Mouse (Mus musculus): ENCODE measurements around the gene Macf1.
"Not testable (repeated sequence)": the region's sequence is repeated elsewhere in the genome, so short reads cannot be mapped to it uniquely, and the experiment has no call there.

Gene Macf1

GRCm38 (mm10) chr4:123667260-123667867, 16.8 kb downstream of the Macf1 start:
- peak; percentile 90 for DNase-seq

GRCm38 (mm10) chr4:123666517-123666916, 17.6 kb downstream of the Macf1 start:
- DNase-seq, result no peak

GRCm38 (mm10) chr4:123665681-123666278, 18.4 kb downstream of the Macf1 start:
- DNase-seq, result no peak

GRCm38 (mm10) chr4:123664951-123665661, 19.1 kb downstream of the Macf1 start:
- DNase-seq, result no peak

- DNase-seq, result peak; percentile 50
These were observed 19.9 kb downstream of the Macf1 start for GRCm38 (mm10) chr4:123664021-123664950.

GRCm38 (mm10) chr4:123663688-123663965, 20.5 kb downstream of the Macf1 start:
- DNase-seq, result no peak

- DNase-seq, result peak; percentile 27
These were observed 21.1 kb downstream of the Macf1 start for GRCm38 (mm10) chr4:123662914-123663687.

- DNase-seq, result no peak
These were observed 26.0 kb downstream of the Macf1 start for GRCm38 (mm10) chr4:123658175-123658574.

GRCm38 (mm10) chr4:123655245-123655644, 28.9 kb downstream of the Macf1 start:
- DNase-seq, result no peak

- no peak for DNase-seq
These were observed 29.6 kb downstream of the Macf1 start for GRCm38 (mm10) chr4:123654566-123654965.

GRCm38 (mm10) chr4:123653446-123653845, 30.7 kb downstream of the Macf1 start:
- not testable (repeated sequence) for DNase-seq

- no peak for DNase-seq
These were observed 32.0 kb downstream of the Macf1 start for GRCm38 (mm10) chr4:123652130-123652529.

GRCm38 (mm10) chr4:123649131-123649530, 35.0 kb downstream of the Macf1 start:
- no peak for DNase-seq

GRCm38 (mm10) chr4:123647668-123648067, 36.5 kb downstream of the Macf1 start:
- DNase-seq, result no peak

- DNase-seq, result no peak
These were observed 37.1 kb downstream of the Macf1 start for GRCm38 (mm10) chr4:123647109-123647508.

- DNase-seq, result no peak
These were observed 38.8 kb downstream of the Macf1 start for GRCm38 (mm10) chr4:123645246-123645845.

- DNase-seq, result no peak
These were observed 40.6 kb downstream of the Macf1 start for GRCm38 (mm10) chr4:123643561-123643960.

GRCm38 (mm10) chr4:123642877-123643276, 41.3 kb downstream of the Macf1 start:
- DNase-seq, result no peak

- no peak for DNase-seq
These were observed 47.0 kb downstream of the Macf1 start for GRCm38 (mm10) chr4:123637136-123637535.

- no peak for DNase-seq
These were observed 48.7 kb downstream of the Macf1 start for GRCm38 (mm10) chr4:123635428-123635827.

- no peak for DNase-seq
These were observed 49.7 kb downstream of the Macf1 start for GRCm38 (mm10) chr4:123634436-123634835.

GRCm38 (mm10) chr4:123633874-123634273, 50.3 kb downstream of the Macf1 start:
- DNase-seq, result no peak
